Mouse (Mus musculus): ENCODE measurements at regions not wholly inside any gene's neighbourhood (a gene's known extent, or its start where the extent isn't known, plus 50 kb on each side); places are given as distances from the start of the nearest gene placed in this dataset.

DNA sequence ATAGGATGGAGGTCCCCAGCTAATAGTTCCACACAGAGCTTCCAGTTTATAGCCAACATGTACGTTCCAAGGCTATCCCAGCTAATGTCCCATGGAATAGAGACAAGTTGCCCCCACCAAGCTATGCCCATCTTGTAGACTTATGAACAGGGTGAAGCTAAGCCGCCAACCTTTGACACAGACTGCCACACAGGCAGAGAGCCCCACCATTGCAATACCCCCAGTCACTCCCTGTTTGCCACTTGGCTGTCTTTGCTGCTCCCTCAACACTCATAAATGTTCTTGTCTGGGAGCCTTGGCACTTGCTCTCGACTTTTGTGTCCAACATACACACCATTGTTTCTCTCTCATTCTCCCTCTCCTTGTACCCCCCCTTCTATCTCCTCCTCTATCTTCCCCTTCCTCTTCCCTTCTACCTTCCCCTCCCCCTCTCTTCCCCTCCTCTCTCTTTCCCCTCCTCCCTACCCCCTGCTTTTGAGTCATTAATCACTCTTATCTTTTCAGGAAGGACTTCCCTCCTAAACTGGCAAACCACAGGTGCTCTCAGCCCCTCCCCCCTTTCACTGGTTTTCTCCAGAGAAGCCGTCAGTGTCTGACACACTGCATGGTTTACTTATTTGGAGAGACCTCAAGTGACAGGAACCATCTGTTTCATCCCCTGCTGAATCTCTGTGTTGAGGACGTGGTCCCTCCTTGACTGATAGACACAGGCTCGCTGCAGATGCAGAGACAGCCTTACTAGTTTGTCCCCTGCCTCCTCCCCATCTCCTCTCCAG, 148.2 kb downstream of the Kdr start:
- no peak for DNase-seq (ENCODE audit: low spot score in 2 of 2)

DNA sequence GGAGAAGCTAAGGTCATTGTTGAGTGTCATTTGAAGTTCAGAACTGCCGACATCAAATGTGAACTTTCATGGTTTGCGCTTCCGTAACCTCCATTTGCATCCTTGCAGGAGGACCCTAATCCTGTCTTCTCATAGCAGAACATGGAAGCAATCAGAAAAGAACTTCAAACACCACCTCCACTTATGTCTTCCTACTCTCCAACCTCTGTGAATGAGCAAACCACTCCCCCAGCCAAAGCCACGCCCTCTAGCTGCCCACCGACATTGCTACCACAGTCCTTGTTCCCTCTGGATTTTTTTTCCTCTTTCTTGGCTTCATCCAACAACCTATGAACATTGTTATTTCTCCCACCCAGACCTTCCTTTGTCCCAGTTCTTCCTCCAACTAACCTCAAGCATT, 149.9 kb downstream of the Kdr start:
- no peak for DNase-seq (ENCODE audit: low spot score in 2 of 2)

DNA sequence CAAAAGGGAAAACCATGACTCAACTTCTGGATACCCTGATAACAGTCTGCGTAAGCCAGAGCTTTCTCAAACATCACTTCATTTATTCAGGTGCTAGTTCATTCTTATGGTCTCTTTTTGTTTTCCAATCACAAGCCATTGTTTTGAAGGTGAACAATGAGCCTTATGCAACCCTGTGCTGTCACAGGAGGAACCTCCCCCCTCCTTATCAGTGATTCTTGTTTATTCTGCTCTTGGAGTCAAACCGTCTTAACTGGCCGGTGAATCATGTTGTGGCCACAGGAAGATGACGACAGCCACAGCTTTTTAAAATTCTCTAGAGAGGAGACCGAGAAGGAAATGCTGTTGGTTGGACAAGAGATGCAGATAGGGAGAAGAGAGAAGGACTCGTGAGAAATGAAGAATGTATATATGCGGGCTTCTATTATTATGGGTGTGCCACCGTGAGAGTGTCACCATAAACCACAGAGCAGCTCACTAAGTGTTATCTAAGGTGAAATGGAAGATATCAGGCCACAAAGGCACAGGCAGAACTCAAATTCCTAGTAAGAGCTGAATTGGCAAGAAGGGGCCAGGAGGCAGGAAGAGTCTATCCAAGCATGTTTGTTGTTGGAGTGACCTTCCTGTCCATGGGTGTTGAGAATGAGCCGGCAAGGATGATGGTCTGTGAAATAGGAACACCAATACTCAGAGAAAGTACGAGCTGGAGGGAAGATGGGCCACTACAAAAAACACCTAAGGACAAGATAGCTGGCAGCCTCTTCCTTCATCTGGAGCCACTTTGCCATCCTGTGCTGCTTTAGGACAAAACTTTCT, 151.8 kb downstream of the Kdr start:
- no peak for DNase-seq (ENCODE audit: low spot score in 2 of 2)

GRCm38 (mm10) chr5:75825576-75825975, 152.7 kb downstream of the Kdr start:
- no peak for DNase-seq (ENCODE audit: low spot score in 2 of 2)

DNA sequence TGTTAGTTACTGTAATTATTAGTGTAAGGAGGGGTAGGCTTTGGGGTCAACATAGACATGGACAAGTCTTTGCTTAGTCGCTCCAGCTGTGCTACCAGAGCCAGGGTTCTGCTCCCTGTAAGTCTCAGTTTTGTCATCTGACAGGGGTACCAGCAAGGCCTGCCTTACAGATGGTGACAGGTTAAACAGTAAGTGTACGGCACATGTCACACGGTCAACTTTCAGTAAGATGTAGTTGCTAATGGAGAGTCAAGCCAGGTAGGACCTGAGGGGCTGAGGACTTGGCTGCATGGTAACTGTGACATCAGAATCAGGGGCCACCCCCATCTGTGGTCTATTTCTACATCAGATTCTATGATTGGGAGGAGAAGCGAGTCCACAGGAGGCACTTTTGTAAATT, 153.6 kb downstream of the Kdr start:
- no peak for DNase-seq (ENCODE audit: low spot score in 2 of 2)

GRCm38 (mm10) chr5:75823646-75824045, 154.6 kb downstream of the Kdr start:
- no peak for DNase-seq (ENCODE audit: low spot score in 2 of 2)

- no peak for DNase-seq (ENCODE audit: low spot score in 2 of 2)
Observed at GRCm38 (mm10) chr5:75817396-75817795, 160.9 kb downstream of the Kdr start.

DNA sequence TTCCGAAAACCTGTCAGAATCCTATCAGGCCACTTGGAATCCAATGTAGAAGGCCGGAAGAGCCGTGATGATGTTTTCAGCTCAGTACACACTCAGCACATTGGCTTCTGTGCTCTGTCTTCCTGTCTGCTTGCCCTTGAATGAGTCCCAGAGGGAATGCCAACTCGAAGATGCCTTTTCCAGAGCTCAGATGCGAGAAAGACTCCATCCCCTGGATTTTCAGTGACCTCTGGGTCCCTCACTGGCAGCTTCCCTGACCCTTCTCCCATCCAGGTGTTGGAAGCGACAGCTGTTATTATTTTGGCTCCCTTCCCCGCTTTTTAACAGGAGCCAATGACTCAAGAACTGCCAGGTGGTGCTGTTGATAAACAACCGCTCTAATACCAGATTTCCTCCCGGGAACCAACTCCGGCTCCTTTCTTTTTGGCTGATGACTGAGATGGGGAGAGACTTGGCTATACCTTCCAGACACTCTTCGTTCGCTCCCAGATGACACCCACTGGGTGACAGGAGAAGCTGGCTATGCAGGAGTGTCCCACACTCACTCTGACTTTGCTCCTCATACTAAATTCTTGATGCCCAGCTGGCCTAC, 163.8 kb downstream of the Kdr start:
- no peak for DNase-seq (ENCODE audit: low spot score in 2 of 2)

- DNase-seq (ENCODE audit: low spot score in 2 of 2), result no peak
Observed at GRCm38 (mm10) chr5:75812686-75813085, 165.6 kb downstream of the Kdr start.

GRCm38 (mm10) chr5:75808551-75809332, 169.5 kb downstream of the Kdr start:
- DNase-seq (ENCODE audit: low spot score in 2 of 2), result no peak

GRCm38 (mm10) chr5:75805011-75805410, 173.2 kb downstream of the Kdr start:
- no peak for DNase-seq (ENCODE audit: low spot score in 2 of 2)

- DNase-seq (ENCODE audit: low spot score in 2 of 2), result no peak
Observed at GRCm38 (mm10) chr5:75804340-75804739, 173.9 kb downstream of the Kdr start.

DNA sequence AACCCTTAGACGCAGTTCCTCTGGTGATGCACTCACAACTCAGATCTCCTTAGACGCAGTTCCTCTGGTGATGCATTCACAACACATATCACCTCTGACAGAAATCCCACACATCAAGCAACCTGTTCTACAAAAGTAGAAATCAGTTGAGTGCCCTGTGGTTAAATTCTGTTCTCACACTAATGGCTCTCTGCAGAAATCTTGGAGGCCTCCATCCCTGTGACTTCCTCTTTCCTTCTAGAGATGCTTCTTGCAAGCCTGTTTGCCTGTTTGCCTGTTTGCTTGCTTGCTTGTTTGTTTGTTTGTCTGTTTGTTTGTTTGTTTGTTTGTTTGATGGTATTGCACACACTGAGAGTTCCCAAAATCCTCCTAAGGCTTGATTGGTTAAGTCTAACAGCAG, 175.2 kb downstream of the Kdr start:
- no peak for DNase-seq (ENCODE audit: low spot score in 2 of 2)

DNA sequence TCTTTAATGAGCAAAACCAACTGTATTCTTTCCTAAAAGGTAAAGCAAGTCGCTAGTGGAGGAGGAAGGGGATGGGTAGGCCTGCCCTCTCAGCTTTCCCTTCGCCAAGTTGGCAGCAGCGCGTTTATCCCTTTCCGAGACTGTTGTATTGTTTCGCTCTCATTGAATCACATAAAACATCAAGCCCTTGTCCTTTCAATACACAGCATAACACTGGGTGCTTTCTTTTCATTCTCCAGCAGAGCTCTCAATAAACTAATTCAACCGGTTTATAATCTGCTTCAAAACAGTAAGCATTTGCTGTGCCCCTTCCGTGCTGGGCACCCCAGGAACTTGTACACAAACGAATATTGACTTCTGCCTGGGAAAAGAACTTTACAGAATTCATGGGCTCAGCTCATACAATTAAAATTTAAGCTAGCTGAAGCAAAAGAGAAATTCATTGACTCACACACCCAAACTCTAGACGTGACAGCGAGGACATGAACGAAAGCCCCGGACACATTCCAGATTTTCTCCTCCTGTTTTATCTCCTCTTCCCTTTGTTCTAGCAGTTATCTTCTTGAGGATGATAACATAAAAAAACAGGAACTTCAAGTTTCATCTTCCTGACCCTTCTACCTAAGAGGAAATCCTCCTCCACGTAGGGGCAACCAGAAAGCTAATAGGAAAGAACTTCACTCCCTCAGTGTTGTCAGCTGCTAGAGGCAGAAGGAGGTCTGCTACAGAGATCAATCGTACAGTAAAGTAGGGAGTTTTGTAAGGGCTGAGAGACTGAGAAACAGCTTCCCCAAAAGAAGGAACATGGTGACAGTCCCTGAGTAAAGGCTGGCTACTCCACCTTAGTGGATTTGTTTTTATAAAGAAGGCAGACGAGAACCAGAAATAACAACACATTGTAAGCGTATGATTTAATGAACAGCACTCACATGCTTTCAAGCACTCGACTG, 177.9 kb downstream of the Kdr start:
- no peak for DNase-seq (ENCODE audit: low spot score in 2 of 2)

DNA sequence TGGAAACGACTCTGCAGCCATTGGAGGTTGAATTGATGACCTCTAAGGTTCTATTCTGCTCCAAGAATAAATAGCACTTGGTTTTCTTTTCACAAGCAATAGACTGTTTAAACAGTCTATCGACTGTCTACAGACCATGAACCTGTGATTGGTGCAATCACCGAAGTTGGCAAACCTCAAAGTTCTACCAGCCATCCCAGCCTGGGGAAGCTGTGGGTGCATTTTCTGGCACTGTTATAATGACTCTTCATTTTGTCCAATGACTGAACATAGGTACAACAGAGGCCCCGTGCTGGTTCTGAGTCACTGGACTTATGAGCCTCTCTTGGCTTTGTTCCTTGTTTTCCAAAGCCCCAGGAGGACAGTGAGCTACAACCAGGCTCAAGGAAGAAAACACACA, 178.6 kb downstream of the Kdr start:
- DNase-seq (ENCODE audit: low spot score in 2 of 2), result no peak

DNA sequence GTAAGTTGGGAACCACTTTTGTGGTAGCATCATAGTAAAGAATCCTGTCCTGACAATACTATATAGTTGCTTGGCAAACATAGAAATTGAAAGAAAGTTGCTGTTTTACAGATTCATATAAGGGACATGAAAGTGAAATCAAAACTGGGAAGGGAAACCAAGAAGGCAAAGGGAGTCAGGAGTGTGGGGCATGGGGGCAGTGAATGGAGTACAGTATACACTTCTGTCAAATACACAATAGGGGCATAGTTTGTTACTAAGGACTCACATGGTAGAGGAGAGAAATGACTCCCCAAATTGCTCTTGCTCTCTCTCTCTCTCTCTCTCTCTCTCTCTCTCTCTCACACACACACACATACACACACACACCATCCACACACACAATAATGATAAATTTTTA, 185.1 kb downstream of the Kdr start:
- DNase-seq (ENCODE audit: low spot score in 2 of 2), result no peak

DNA sequence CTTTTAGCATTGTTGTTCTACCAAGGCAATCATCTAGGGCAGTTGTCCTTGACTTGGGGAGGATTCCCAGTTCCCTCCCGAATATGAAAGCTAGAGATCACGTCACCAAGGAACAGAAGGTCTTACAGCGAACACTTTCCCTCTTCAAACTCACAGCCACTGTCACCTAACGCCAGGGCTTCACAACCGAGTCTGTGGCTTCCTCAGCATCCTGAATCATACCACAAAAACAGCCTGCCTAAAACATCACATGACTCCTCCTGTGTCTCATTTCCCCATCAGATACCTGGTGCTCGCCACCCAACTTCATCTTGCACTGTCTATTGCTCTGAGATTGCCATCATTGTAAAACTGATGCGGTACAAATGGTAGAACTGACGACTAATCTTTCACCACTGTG, 186.5 kb downstream of the Kdr start:
- no peak for DNase-seq (ENCODE audit: low spot score in 2 of 2)

DNA sequence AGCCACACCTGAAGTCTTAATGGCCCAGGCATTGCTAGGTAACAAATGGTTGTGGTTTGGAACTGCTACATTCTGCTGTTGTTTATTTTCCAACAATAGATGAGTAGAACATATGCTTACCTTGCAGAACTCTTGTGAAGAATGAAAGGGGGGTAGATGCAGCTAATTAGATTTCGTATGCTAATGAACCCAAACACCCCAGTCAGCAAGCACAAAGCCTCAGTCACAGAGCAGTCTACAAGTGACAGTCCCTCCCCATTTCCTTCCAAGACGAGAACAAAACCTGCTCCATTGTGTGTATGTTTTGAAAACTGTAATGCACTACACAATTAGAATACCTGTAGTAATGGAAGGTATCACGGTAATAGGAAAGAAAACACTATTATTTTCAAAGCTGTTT, 190.2 kb downstream of the Kdr start:
- DNase-seq (ENCODE audit: low spot score in 2 of 2), result no peak

GRCm38 (mm10) chr5:75786196-75786595, 192.1 kb downstream of the Kdr start:
- no peak for DNase-seq (ENCODE audit: low spot score in 2 of 2)

DNA sequence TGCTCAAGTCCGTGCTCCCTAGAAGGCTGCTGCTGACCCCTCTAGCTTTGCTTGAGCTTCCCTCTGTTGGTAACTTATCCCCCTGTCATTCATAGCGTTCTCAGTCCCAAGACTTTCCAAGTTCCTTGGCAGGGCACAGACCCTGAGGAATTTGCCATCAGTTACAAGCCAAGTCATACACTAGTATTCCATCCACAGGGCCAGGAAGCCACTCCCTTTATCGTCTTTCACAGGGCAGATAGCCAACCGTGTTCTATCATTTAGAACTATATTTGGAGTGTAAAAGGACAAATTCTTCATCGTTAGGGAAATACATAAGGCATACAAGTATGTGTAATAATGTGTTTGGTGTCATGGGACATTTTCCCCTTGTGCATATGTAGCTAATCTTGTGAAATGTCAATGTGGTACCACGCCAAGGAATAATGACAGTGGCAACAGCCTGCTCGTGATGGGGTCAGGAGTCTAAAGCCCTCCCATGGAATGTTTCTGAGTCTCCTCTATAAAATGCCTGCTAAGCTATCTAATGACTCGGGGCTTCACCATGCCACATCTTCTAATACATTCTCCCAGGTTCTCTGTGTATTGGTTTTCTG, 193.2 kb downstream of the Kdr start:
- DNase-seq (ENCODE audit: low spot score in 2 of 2), result no peak

DNA sequence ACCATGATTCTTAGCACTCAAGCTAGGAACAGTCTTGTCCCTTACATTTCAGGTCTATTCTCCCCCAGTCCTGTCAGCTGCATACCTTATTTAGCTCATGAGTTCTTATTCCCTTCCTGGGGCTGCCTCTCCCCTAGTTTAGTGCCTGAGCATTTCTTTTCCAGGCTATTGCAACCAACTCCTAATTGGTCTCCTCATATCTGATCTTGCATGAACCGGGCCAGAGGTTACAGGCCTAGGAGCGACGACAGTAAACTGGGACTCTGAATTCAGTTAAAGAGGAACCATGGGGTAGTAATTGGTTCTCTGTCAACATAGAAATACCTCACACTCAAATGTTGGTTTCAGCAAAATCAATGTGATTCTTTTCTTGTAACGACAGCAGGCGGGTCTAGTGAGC, 195.9 kb downstream of the Kit start:
- no peak for DNase-seq (ENCODE audit: low spot score in 2 of 2)
